Mouse (Mus musculus) E14TG2a.4 (cell line): Measurements from ENCODE around the gene Nxpe3.
A peak's percentile ranks its signal among the peaks of the same experiment; 100 is the strongest.

Source experiments
- H3K27me3 ChIP-seq: 2 replicates; pipeline ENCODE4 v1.6.1; 2014; ENCODE audit warnings: low read length, control low read depth; ENCODE audit not compliant: insufficient read depth
- H3K36me3 ChIP-seq: 2 replicates; pipeline ENCODE4 v1.6.1; 2014; ENCODE audit warnings: low read length, control low read depth; ENCODE audit not compliant: insufficient read depth
- H3K4me1 ChIP-seq: replicated peaks from 2 replicates; pipeline ENCODE4 v1.6.1; 2014; ENCODE audit warnings: low read depth, low read length, control low read depth
- H3K4me3 ChIP-seq: replicated peaks from 2 replicates; pipeline ENCODE4 v1.5.1; 2014; ENCODE audit warnings: mild to moderate bottlenecking, low read length
- H3K9me3 ChIP-seq: 2 replicates; pipeline ENCODE4 v1.6.1; 2014; ENCODE audit warnings: low read length, control low read depth
- CTCF ChIP-seq: conservative IDR thresholded peaks from 2 replicates; pipeline ENCODE4 v1.5.1; 2014; ENCODE audit warnings: low read length
- NANOG ChIP-seq: IDR thresholded peaks from 2 replicates; pipeline ENCODE4 v1.6.1; 2014; ENCODE audit warnings: borderline replicate concordance, low read length, mixed read lengths
- POU5F1 ChIP-seq: IDR thresholded peaks from 2 replicates; pipeline ENCODE4 v1.6.1; 2014; ENCODE audit warnings: low read length, borderline replicate concordance

Gene Nxpe3

DNA sequence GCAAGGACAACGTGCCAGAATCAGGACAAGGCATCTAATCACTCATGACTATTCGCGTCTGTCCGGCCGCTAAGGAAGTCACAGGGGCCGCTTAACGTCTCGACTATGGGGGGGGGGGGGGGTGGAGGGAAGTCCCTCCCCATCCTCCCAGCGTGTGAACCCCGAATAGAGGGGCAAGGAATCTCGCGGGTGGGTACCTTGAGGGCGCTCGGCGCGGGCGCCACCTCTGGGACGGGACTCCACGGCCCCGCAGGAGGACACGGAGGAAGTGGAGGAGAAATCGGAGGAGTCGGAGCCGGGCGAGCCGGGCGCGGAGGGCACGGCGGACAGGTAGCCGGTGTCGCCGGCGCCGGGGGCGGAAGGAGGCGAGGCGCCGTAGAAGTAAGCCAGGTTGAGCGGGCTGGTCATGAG lies 73.5 kb downstream of the Nxpe3 start:
- peaks cover 49% of the 10 kb centered on the region for H3K4me1 ChIP-seq
- no peaks in the 10 kb centered on the region for H3K9me3 ChIP-seq
- TF ChIP-seq POU5F1 (no peak), CTCF (no peak), NANOG (no peak)
- H3K36me3 ChIP-seq = peaks cover 29% of the 10 kb centered on the region
- H3K27me3 ChIP-seq = peaks cover 11% of the 10 kb centered on the region
- peak overlapping the region; percentile 98 for H3K4me3 ChIP-seq

DNA sequence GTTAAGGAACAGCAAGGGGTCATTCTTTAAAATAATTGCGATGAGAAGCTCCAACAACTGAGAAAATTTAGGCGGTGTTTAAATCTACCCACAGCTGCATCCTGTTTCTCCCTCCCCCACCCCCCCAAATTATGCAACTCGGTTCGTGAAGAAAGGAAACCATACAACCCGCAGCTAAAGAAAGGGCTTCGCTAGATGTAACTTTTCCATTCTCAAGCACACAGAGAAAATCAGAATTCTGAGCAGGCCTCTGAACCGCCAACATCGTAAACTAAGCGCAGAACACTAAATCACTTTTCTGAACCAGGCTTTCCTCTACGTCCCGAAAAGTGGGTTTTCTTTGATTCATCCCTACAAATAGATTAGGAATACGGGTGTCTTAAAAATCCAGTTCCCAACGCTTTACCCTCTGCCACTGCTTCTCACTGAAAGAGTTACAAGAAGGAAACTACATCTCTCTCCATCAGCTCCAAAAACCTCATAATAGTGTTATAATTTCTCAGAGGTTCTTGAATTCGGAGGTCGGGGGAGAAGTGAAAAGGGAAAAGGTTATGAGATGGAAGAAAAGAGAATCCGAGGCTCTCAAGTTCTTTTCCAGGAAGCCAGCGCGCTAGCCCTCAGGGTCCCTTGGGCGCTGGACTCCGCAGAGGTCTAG lies 74.0 kb downstream of the Nxpe3 start:
- H3K9me3 ChIP-seq = no peaks in the 10 kb centered on the region
- peaks cover 54% of the 10 kb centered on the region for H3K4me1 ChIP-seq
- no peak for TF ChIP-seq POU5F1
- no peak for TF ChIP-seq NANOG
- TF ChIP-seq CTCF = no peak
- peaks cover 11% of the 10 kb centered on the region for H3K27me3 ChIP-seq
- H3K4me3 ChIP-seq = peak overlapping the region; percentile 98
- H3K36me3 ChIP-seq = peaks cover 35% of the 10 kb centered on the region

DNA sequence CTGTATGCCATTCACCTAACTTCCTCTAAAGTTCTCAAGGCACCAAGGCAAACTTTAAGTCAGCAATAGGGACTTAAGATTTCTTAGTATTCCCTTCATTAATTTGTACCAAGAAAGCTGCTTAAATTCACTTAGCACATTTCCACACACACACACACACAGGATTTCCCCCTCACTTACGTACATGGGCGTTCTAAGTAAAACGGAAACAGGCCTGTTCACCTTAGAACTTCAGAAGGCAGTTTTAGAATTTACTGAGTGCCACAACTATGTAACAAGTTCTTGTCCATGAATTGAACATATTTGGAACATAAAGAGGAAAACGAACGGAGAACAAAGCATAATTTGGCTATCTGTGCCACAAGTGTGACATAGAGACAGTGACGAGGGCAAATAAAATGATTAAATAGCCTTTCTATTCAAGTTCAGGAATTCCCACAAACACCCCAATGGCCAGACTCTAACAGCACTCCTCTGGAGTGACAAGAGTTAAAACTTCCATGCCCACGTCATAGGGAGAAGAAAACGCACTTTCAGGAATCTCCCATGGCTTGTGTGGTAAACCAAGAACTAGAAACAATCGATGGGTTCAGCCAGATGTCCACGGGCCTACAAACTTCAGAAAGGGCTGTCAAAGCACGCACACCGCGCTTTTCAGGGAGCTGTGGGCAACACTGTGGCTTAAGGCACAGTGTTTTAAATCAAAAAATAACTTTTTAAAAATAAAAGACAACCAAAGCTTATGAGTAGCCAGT lies 74.7 kb downstream of the Nxpe3 start:
- no peak for TF ChIP-seq POU5F1
- TF ChIP-seq CTCF = no peak
- TF ChIP-seq NANOG = no peak
- H3K36me3 ChIP-seq = peaks cover 41% of the 10 kb centered on the region
- H3K4me1 ChIP-seq = peaks cover 61% of the 10 kb centered on the region
- H3K4me3 ChIP-seq = peak overlapping the region; percentile 98
- peaks cover 11% of the 10 kb centered on the region for H3K27me3 ChIP-seq
- H3K9me3 ChIP-seq = no peaks in the 10 kb centered on the region

DNA sequence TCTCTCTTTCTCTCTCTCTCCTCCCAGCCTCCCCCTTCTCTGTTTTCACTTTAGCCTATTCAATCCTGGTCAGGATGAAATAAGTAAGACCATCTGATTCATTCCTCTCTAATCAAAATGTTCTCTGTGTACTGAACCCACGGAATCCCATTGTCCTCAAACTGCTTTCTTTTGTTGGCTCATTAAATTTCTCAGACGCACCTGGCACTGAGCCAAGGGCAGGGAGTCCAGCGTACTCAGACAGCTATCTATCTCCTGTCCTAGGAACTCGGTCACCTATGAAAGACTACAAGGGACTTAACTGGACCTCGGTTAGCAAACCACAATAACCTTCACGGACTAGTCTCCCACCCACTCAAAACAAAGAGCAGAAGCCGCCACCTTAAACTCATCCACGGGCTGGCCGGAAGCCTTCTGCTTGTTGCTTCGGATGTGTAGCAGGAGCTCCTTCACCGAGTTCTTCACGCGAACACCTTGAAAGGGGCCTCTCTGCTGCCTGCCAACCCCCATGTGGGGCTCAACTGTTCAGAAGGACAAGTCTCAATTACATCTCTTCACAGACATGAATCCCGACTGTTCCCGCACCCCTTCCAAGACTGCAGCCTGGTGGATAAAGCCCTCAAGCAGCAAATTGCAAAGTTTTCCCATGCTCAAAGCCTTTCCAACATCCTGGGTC lies 75.8 kb downstream of the Nxpe3 start:
- Histone ChIP-seq H3K27me3 (peaks cover 11% of the 10 kb centered on the region), H3K36me3 (peaks cover 48% of the 10 kb centered on the region), H3K4me3 (0 out of 2 replicates have a peak overlapping the region, but pooled peaks have one; percentile 18), H3K9me3 (no peaks in the 10 kb centered on the region), H3K4me1 (peaks cover 64% of the 10 kb centered on the region)
- TF ChIP-seq POU5F1 = no peak
- no peak for TF ChIP-seq CTCF
- TF ChIP-seq NANOG = no peak

DNA sequence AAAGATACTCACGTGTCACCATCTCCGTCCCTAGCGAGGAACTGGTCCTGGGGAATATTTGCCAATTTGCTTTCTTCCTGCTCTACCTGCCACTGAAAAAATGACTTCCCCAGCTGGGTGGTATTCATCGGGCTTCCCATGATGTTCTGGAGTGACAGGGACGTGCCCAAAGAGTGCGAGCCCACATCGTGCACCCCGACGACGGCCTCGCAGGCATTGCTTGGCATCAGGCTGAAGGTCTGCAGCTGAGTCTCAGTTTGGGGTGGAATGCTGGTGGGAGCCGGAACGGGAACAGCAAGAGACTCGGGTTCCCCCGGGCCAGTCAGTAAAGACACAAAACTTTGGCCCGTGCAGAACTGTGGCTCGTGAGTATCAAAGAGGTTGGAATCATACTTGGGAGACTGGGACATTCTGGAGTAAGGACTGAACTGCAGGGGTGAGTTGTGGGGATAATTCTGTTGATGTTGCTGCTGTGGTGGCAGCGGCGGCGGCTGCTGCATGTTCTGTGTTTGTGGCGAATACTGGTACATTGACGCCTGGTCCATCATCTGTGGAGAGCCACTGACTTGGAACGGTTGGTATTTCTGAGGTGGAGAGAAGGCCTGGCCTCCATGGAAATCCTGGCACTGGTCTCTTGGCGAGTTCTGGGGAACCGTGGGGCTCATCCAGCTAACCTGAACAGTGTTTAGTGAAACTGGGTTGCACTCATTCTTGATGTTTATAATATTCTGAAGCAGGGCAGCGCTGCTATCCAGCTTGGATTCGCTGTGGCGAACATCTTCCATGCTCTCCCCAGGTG lies 77.2 kb downstream of the Nxpe3 start:
- Histone ChIP-seq H3K9me3 (no peaks in the 10 kb centered on the region), H3K27me3 (peaks cover 11% of the 10 kb centered on the region), H3K36me3 (peaks cover 62% of the 10 kb centered on the region), H3K4me1 (peaks cover 64% of the 10 kb centered on the region), H3K4me3 (no peak overlapping the region)
- no peak for TF ChIP-seq POU5F1
- TF ChIP-seq CTCF = no peak
- no peak for TF ChIP-seq NANOG

DNA sequence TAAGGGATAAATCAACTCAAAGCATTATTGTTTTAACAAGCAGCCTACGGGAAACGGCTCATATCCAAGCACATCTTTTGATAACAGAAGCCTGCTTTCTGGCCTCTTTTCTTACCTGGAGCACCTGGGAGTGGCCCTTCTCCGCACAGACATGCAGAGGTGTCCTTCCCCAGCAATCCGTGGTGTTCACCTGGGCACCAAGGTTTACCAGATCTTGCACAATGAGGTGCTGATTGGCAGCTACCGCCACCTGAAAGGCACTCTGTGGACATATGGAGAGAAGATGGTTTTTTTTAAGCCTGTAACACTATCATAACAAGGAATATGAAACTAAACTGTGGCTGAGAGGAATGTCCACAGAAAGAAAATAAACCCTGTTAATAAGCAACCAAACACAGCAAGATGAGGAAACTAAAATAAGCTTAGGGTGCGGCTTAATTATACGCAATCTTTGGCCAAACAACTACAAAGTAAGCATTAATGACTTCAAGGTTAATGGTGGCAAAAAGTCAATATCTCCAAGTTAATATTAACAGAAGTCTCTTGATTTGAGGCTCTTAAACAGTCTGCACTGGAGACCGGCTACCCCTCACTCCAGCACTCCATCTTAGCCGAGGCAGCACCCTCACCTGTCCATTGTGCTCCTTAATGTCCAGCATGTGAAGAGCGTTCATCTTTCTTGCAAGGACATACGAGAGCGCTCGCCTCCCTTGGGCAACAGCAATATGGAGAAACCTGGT lies 78.7 kb downstream of the Nxpe3 start:
- peaks cover 76% of the 10 kb centered on the region for H3K36me3 ChIP-seq
- TF ChIP-seq POU5F1 (no peak), NANOG (no peak), CTCF (no peak)
- H3K4me1 ChIP-seq = peaks cover 65% of the 10 kb centered on the region
- no peak overlapping the region; the same call in 1 of the 2 replicates for H3K4me3 ChIP-seq
- peaks cover 11% of the 10 kb centered on the region for H3K27me3 ChIP-seq
- H3K9me3 ChIP-seq = no peaks in the 10 kb centered on the region

DNA sequence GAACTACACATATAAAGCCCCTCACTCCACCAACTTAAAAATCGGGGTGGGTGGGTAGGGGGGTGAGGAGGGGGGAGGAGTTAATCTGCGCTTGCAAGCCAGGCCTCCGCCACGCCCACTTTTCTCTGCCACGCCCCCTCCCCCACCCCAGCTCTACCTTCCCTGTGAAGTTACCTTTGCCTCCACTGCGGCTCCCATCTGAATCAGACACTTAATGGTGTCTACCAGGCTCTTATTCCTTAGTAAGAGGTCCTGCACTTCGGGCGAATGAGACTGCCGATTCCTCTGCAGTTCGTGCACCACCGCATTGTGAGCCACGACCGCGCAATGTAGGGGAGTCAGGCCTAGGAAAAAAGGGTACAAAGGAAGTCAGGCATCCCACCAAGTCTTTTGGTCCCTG lies 79.6 kb downstream of the Nxpe3 start:
- Histone ChIP-seq H3K27me3 (peaks cover 9% of the 10 kb centered on the region), H3K4me3 (peak overlapping the region; percentile 51), H3K36me3 (peaks cover 84% of the 10 kb centered on the region), H3K4me1 (peaks cover 56% of the 10 kb centered on the region), H3K9me3 (no peaks in the 10 kb centered on the region)
- TF ChIP-seq CTCF = no peak
- TF ChIP-seq POU5F1 = no peak
- TF ChIP-seq NANOG = no peak

DNA sequence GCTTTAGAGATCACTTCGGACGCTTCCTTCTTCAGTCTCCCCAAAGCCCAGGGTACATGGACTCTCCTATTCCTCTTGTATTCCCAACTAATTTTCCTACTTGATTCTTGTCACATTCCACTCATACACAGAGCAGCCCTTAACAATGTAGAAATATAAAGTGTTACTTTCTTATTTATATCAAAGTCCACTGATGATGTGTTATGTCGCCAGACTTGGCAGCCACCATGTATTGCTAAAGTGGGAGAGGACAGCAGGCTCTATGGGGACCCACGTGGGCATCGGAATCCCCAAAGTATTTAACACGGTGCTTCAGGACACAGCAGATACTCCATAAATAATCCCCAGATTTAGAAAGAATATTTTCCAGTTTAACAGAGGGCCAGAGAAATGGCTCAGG lies 80.4 kb downstream of the Nxpe3 start:
- Histone ChIP-seq H3K4me1 (peaks cover 49% of the 10 kb centered on the region), H3K4me3 (peak overlapping the region; percentile 59), H3K36me3 (peaks cover 85% of the 10 kb centered on the region), H3K9me3 (no peaks in the 10 kb centered on the region), H3K27me3 (peaks cover 4% of the 10 kb centered on the region; the same call in 1 of the 2 replicates)
- TF ChIP-seq NANOG = no peak
- TF ChIP-seq CTCF = no peak
- no peak for TF ChIP-seq POU5F1
